Mouse (Mus musculus) hindbrain, embryonic 12.5 days (tissue): ENCODE data around the gene Ctdnep1. TPM values are rescaled to one million over a fixed set of nuclear protein-coding genes. Genes with fewer than 3 reads are reported as not detected.
"Not testable (repeated sequence)": the region's sequence is repeated elsewhere in the genome, so short reads cannot be mapped to it uniquely, and the experiment has no call there.

Source experiments
- ATAC-seq: fragments of 200-750 bp; cut with Nextera tagmentation; 2 replicates; pipeline ENCODE4 v1.8.0; 2017; ENCODE audit warnings: moderate TSS enrichment; ENCODE audit not compliant: low FRiP score
- H3K27ac ChIP-seq: fragments of 300-500 bp; sonication (generic); 2 replicates; pipeline ENCODE4 v1.5.1; 2016; ENCODE audit warnings: mild to moderate bottlenecking
- H3K27me3 ChIP-seq: fragments of 300-500 bp; sonication (generic); 2 replicates; pipeline ENCODE4 v1.6.1; 2016; ENCODE audit warnings: mild to moderate bottlenecking
- H3K36me3 ChIP-seq: fragments of 300-500 bp; sonication (generic); 2 replicates; pipeline ENCODE4 v1.6.1; 2016; ENCODE audit warnings: mild to moderate bottlenecking
- H3K4me1 ChIP-seq: fragments of 300-500 bp; sonication (generic); 2 replicates; pipeline ENCODE4 v1.6.1; 2016
- H3K4me2 ChIP-seq: fragments of 300-500 bp; sonication (generic); replicated peaks from 2 replicates; pipeline ENCODE4 v1.6.1; 2016; ENCODE audit warnings: mild to moderate bottlenecking
- H3K4me3 ChIP-seq: fragments of 300-500 bp; sonication (generic); 2 replicates; pipeline ENCODE4 v1.5.1; 2016; ENCODE audit warnings: mild to moderate bottlenecking
- H3K9ac ChIP-seq: fragments of 300-500 bp; sonication (generic); 2 replicates; pipeline ENCODE4 v1.6.1; 2016; ENCODE audit warnings: mild to moderate bottlenecking, moderate library complexity
- H3K9me3 ChIP-seq: fragments of 300-500 bp; sonication (generic); replicated peaks from 2 replicates; pipeline ENCODE4 v1.6.1; 2016; ENCODE audit warnings: mild to moderate bottlenecking
- WGBS: fragments of 180-500 bp; shearing (Covaris S2); methylation state at CpG from one replicate; pipeline ENCODE4 v1.1.7; 2016; 5-methylcytosine and 5-hydroxymethylcytosine counted together
- polyA plus RNA-seq: library from polyadenylated mRNA; unstranded; fragments of >200 nt; fragmentation: Nextera tagmentation; extraction: Ambion mirVana; gene quantifications from 2 replicates; pipeline ENCODE4 v1.2.1, GENCODE M21; 2016

Gene Ctdnep1
- polyA plus RNA-seq, 1 experiment from 2014 or later: 26.1 TPM

DNA sequence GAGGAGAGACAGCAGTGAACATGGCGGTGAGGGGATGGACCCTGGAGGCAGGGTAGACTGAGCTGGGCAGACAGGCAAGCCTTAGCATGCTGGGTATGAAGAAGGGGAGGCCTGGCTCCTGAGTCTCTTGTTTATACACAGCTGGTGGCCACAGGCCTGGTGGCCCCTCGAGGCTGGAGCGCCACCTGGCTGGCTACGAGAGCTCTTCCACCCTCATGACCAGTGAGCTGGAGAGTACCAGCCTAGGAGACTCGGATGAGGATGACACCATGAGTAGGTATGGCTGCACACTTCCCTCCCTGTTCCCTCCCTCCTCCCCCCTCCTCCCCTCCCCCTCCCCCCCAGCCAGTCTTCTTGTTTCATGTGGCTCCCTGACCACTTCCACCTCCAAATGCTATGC, 24.6 kb downstream of the Ctdnep1 start:
- Histone ChIP-seq H3K4me1 (peaks cover 31% of the 10 kb centered on the region), H3K9me3 (no peaks in the 10 kb centered on the region), H3K27ac (no peak overlapping the region), H3K4me2 (no peak overlapping the region), H3K36me3 (peaks cover 61% of the 10 kb centered on the region), H3K4me3 (no peak overlapping the region), H3K27me3 (no peaks in the 10 kb centered on the region), H3K9ac (no peak overlapping the region)
- WGBS: 37% methylated on average over 5 of the region's 5 CpGs
- ATAC-seq: 0 out of 2 replicates have a peak, but pooled peaks have one; percentile 23

DNA sequence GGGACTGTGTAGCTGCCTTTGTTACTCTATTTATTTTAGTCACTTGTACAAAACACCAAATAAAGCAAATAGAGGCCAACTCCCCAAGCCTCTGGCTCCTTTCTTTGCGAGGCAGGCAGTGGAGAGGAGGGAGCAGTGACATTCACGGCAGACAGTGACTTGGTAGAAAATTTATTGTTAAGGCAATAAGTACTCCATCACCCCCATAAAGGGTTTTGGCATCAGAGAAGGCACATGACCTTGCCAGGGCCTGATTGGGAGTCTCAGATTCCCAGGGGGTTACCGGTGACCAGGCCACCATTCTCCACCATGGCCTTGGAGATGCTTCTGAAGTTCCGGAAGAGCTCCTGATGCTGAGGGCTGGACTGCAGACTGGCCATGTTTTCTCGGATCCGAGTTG, 29.1 kb downstream of the Ctdnep1 start:
- H3K27me3 ChIP-seq: no peaks in the 10 kb centered on the region
- peaks cover 86% of the 10 kb centered on the region for H3K36me3 ChIP-seq
- WGBS: 89% methylated on average over 6 of the region's 6 CpGs
- no peak for ATAC-seq
- H3K9me3 ChIP-seq: no peaks in the 10 kb centered on the region
- H3K27ac ChIP-seq: no peak overlapping the region
- H3K9ac ChIP-seq: no peak overlapping the region
- H3K4me3 ChIP-seq: no peak overlapping the region
- no peak overlapping the region for H3K4me2 ChIP-seq
- peaks cover 13% of the 10 kb centered on the region for H3K4me1 ChIP-seq

DNA sequence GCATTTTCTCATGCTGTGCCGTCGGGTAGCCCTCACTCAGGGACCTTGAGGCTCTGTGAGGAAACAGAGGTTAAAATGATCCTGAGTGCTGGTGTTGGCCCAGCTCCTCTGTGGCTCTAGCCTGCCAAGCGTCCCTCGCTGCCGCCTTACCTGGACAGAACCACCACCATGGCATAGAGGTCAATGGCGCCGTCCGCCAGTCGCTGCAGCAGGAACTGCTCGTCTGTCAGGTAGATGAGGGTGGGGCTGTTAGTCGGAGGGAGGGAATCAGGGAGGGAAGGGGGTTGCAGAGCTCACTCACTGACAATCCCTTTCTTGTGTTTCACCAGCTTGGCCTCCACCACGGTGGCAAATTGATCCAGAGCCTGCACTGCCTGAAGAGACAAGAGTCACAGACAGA, 29.6 kb downstream of the Ctdnep1 start:
- no peaks in the 10 kb centered on the region for H3K9me3 ChIP-seq
- WGBS: 84% methylated on average over 12 of the region's 12 CpGs
- no peak overlapping the region for H3K27ac ChIP-seq
- H3K27me3 ChIP-seq: no peaks in the 10 kb centered on the region
- H3K4me1 ChIP-seq: peaks cover 14% of the 10 kb centered on the region
- ATAC-seq: no peak
- H3K4me2 ChIP-seq: no peak overlapping the region
- no peak overlapping the region for H3K9ac ChIP-seq
- peaks cover 81% of the 10 kb centered on the region for H3K36me3 ChIP-seq
- H3K4me3 ChIP-seq: no peak overlapping the region

DNA sequence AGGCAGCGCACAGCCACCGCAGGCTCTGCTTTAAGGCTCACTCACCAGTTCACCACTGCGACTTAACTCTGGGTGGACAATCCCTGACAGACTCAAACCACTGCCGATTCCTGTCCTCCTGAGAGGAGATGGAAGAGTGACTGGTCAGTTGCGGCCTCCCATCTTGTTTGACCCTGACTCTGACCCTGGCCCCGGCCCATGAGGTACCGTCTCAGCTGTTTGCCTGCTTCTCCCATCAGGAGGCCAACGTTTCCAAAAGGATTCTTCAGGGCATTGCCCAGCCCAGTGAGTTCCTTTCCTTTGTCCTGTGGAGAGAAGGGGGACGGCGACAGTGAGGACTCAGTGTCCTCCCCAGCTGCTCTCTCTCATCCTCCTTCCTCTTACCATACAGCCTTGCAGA, 30.0 kb downstream of the Ctdnep1 start:
- Histone ChIP-seq H3K27me3 (no peaks in the 10 kb centered on the region), H3K27ac (no peak overlapping the region), H3K4me3 (no peak overlapping the region), H3K4me2 (no peak overlapping the region), H3K9ac (no peak overlapping the region), H3K9me3 (no peaks in the 10 kb centered on the region), H3K36me3 (peaks cover 76% of the 10 kb centered on the region), H3K4me1 (peaks cover 15% of the 10 kb centered on the region)
- 66% methylated on average over 10 of the region's 10 CpGs for WGBS
- no peak for ATAC-seq

DNA sequence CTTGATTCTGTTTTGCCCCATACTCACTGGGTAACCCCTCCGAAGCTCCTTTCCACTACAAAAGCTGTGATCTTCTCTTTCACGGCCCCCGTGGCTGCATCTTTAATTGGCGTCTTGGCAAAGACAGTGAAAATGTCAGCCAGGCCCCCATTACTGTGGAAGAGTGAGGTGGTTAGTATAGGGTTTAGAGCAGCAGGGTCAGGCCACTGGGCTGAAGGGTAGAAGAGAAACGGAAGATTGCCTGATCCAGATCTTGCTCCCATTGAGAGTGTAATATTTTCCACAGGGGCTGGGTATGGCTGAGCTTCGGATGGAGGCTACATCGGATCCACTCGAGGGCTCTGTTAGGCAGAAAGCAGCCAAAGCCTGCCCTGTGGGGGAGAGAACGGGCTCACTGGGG, 32.0 kb downstream of the Ctdnep1 start:
- 87% methylated on average over 9 of the region's 9 CpGs for WGBS
- no peak overlapping the region for H3K27ac ChIP-seq
- H3K4me2 ChIP-seq: no peak overlapping the region
- no peak overlapping the region for H3K4me3 ChIP-seq
- H3K9me3 ChIP-seq: no peaks in the 10 kb centered on the region
- no peaks in the 10 kb centered on the region for H3K27me3 ChIP-seq
- no peak for ATAC-seq
- H3K36me3 ChIP-seq: peaks cover 57% of the 10 kb centered on the region
- peaks cover 28% of the 10 kb centered on the region for H3K4me1 ChIP-seq
- H3K9ac ChIP-seq: no peak overlapping the region

DNA sequence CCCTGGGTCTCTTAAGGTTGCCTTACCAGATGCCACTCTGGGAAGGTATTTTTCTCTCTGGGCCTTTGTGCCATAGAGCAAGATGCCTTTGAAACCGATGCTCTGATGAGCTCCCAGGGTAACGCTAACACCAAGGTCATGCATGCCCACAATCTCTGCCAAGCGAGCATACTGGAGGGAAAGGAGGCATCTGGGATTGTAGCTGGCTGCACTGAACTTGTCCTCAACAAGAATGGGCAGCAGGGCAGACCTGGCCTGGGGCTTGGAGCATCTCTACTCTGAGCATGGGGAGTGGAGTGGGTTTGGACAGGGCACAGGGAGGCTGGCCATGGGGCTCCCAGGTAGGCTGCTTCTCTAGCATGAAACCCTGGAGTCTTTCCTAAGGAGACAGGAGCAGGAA, 32.5 kb downstream of the Ctdnep1 start:
- WGBS: 87% methylated on average over 3 of the region's 3 CpGs
- Histone ChIP-seq H3K9me3 (no peaks in the 10 kb centered on the region), H3K4me1 (peaks cover 30% of the 10 kb centered on the region), H3K9ac (no peak overlapping the region), H3K27ac (no peak overlapping the region), H3K4me2 (no peak overlapping the region), H3K4me3 (no peak overlapping the region), H3K36me3 (peaks cover 52% of the 10 kb centered on the region), H3K27me3 (no peaks in the 10 kb centered on the region)
- no peak for ATAC-seq

DNA sequence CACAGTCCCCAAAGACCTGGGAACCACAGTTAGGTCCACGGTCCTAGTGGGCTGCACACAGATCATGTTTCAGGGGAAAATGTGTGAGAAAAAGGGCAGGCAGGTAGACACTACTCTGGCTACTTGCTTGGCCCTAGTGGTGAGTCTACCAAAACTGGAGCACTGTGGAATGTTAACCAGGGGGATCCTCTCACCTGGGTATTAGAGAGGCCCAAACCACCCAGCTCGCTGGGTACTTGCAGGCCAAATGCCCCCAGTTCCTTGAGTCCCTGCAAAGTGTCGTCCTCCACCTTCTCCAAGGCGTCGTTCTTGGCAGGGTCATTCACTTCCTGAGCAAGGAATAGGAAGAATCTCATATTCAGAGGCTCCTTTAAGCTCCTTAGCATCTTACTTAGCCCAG, 33.1 kb downstream of the Ctdnep1 start:
- Histone ChIP-seq H3K36me3 (peaks cover 46% of the 10 kb centered on the region), H3K27me3 (no peaks in the 10 kb centered on the region), H3K9me3 (no peaks in the 10 kb centered on the region), H3K9ac (0 out of 2 replicates have a peak overlapping the region, but pooled peaks have one; percentile 13), H3K4me3 (no peak overlapping the region), H3K27ac (no peak overlapping the region), H3K4me2 (0 out of 2 replicates have a peak overlapping the region, but pooled peaks have one; percentile 86), H3K4me1 (peaks cover 34% of the 10 kb centered on the region)
- WGBS: 63% methylated on average over 5 of the region's 5 CpGs
- no peak for ATAC-seq

DNA sequence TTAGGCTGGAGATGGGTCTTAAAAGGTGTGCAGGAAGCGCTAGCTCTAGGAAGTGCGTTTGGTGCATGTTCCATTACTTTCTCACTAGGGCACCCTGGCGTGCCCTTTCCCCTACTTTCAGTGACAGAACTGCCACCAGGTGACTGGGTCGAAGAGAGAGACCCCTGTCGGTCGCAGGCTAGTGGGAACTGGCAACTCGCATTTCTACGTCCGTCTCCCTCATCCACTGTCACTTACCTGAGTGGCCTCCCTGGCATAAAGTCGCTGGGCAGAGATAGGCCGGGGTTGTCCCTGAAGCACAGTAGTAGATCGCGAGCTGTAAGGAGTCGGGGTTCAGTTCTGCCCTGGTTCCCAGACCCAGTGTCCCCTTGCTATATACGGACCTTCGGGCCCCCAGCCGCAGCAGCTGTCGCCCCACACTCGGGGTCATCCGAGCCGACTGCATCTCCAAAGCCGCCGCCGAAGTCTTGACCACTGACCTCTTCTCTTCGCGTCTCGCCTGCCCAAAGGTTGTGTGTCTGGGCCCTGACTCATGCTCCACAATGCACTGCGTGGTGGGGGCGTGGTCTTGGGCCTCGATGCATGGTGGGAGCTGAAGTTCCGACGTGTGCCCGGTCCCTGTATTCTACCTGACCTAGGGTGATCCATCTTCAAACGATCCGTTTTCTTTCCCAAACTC, 34.1 kb downstream of the Ctdnep1 start, which contains the start of gene Acadvl:
TSS of gene Acadvl (minus strand) at position 532 of the 679 bp plus-strand sequence.
- Histone ChIP-seq H3K9ac (peak within 1 kb of the TSS; percentile 70), H3K4me1 (peaks cover 44% of the 10 kb centered on the region), H3K27ac (peak within 1 kb of the TSS; percentile 58), H3K4me2 (peak within 1 kb of the TSS; percentile 86), H3K27me3 (no peaks in the 10 kb centered on the region), H3K36me3 (peaks cover 36% of the 10 kb centered on the region), H3K4me3 (peak within 1 kb of the TSS; percentile 50), H3K9me3 (no peaks in the 10 kb centered on the region)
- peak; percentile 67 for ATAC-seq
- WGBS: under 1% methylated on average over 35 of the region's 35 CpGs

DNA sequence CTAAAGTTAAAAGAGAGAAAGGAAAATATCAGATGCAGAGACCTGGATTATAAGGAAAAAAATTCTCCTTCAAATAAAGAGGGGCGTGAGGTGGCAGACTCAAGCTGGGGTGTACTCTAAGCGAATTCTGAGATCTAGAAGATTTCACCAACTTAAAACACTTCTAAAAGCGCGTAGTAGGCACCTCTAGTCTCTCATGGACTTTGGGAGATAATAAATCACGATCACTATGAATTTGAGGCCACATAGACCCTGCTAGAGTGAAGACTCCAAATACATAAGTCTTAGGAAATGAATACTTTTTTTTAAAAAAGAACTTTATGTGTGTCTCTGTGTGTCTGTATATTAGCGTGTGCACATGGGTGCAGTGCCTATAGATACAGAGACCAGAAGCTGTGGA, 34.7 kb downstream of the Ctdnep1 start:
- H3K27me3 ChIP-seq: no peaks in the 10 kb centered on the region
- no peaks in the 10 kb centered on the region for H3K9me3 ChIP-seq
- H3K36me3 ChIP-seq: peaks cover 29% of the 10 kb centered on the region
- no peak overlapping the region for H3K9ac ChIP-seq
- ATAC-seq: no peak
- H3K27ac ChIP-seq: no peak overlapping the region
- WGBS: 66% methylated on average over 6 of the region's 6 CpGs
- no peak overlapping the region for H3K4me3 ChIP-seq
- peak overlapping the region; percentile 86 for H3K4me2 ChIP-seq
- peaks cover 50% of the 10 kb centered on the region for H3K4me1 ChIP-seq

DNA sequence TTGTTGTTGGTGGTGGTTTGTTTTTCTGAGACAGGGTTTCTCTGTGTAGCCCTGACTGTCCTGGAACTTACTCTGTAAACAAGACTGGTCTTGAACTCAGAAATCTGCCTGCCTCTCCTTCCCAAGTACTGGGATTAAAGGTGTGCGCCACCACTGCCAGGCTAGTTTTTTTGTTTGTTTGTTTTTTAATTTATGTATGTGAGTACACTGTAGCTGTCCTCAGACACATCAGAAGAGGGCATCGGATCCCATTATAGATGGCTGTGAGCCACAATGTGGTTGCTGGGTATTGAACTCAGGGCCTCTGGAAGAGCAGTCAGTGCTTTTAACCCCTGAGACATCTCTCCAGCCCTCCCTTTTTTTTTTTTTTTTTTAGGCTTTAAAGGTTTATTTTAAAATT, 35.2 kb downstream of the Ctdnep1 start:
- peaks cover 50% of the 10 kb centered on the region for H3K4me1 ChIP-seq

DNA sequence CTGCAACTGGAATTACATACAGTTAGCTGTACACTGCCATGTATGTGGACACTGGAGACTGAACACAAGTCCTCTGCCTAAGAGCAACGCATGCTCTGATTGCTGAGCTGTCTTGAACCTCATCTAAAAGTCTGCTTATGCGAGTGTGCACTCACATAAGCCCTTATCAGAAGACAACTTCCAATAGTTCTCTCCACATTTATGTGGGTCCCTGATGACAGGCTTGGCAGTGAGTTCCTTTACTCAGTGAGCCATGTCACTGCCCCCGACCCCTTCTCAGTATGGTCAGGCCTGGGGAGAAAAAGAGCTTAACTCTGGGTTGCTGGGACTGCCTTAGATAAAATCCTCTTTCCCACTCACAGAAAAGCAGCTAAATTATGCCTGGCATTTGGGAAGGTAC, 35.7 kb downstream of the Ctdnep1 start, which contains the start of gene Dlg4:
TSS of gene Dlg4 (plus strand) at position 274 of the 400 bp plus-strand sequence.
- no peak for ATAC-seq
- H3K36me3 ChIP-seq: peaks cover 19% of the 10 kb centered on the region
- peak within 1 kb of the TSS; percentile 71; the same call in 1 of the 2 replicates for H3K4me3 ChIP-seq
- 78% methylated on average over 3 of the region's 3 CpGs for WGBS
- H3K27me3 ChIP-seq: no peaks in the 10 kb centered on the region
- peak within 1 kb of the TSS; percentile 96 for H3K9ac ChIP-seq
- peak within 1 kb of the TSS; percentile 94 for H3K27ac ChIP-seq
- peak within 1 kb of the TSS; percentile 91 for H3K4me2 ChIP-seq
- no peaks in the 10 kb centered on the region for H3K9me3 ChIP-seq
- peaks cover 50% of the 10 kb centered on the region for H3K4me1 ChIP-seq

More for the DNA sequence above, 35.2 kb downstream of the Ctdnep1 start:
- not testable (repeated sequence) for H3K9ac ChIP-seq, H3K27ac ChIP-seq, H3K9me3 ChIP-seq, H3K4me3 ChIP-seq, H3K27me3 ChIP-seq, H3K4me2 ChIP-seq, ATAC-seq
- peaks cover 24% of the 10 kb centered on the region for H3K36me3 ChIP-seq
- WGBS: 91% methylated on average over 2 of the region's 2 CpGs

DNA sequence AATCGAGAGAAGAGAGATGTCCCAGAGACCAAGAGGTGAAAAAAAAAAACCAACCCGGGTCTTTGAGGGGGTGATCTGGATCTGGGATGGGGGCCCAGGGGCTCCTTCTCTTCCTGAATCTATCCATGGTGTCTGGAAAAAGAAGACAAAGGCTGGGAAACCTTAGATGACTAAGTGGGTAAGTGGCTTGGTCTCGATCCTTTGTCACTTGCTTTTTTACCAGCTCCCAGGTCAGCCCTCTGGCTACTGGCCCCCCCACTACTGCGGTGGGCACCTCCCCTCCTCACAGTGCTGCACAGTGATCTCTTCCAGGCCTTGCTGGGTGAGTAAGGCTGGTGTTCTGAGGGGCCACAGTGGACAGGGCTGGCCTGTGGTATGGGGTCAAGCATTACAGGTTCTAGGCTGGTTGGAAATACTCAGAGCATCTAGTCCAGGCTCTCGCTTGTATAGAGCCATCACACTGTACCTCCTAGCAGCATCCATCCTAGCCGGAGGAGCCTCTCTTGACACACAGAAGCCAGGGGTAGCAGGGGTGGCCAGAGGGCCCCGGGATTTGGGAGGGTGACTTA, 36.3 kb downstream of the Ctdnep1 start:
- peak overlapping the region; percentile 91 for H3K4me2 ChIP-seq
- peak overlapping the region; percentile 71; the same call in 1 of the 2 replicates for H3K4me3 ChIP-seq
- H3K27me3 ChIP-seq: no peaks in the 10 kb centered on the region
- ATAC-seq: no peak
- H3K27ac ChIP-seq: peak overlapping the region; percentile 94
- peak overlapping the region; percentile 96 for H3K9ac ChIP-seq
- peaks cover 54% of the 10 kb centered on the region for H3K4me1 ChIP-seq
- H3K36me3 ChIP-seq: peaks cover 13% of the 10 kb centered on the region
- H3K9me3 ChIP-seq: no peaks in the 10 kb centered on the region
- WGBS: 44% methylated on average over 7 of the region's 7 CpGs
